Mouse (Mus musculus): ENCODE results near the gene Supt7l. TPM values are rescaled to one million over a fixed set of nuclear protein-coding genes. Genes with fewer than 3 reads are reported as not detected.

Supt7l gene
- total RNA-seq, 1 experiment: 22.4 TPM

DNA sequence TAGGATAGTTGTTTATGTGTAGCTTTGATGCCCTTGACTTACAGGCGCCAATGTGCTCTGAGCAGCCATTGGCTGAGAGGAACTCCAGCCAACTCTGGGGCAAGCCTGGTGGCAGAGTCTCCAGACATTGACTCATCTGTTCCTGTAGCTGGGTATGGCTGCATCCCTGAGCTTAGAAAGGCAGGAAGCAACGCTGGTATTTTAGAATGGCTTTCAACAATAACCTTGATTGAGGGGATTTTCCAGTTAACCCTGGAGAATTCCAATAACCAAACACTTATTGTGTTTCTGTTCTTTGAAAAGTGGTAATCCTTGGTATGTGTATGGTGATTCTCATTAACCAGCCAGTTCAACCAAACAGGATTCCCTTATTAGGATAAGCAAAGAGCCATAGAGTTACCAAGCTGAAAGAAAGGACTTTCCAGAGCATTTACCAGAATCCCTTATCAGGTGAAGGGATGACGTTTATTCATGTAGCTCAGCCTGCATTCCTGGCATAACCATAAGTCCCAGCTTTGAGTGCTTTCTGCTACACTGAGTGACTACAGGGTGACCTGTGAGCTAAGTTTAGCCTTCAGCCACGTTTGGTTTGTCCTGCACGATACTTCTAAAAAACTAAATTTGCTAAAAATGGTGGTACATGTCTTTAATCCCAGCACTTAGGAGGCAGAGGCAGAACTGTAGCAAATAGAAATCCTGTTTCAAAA is 40.5 kb upstream of the Supt7l start:
- TF ChIP-seq CHD2 (IDR thresholded peaks at IDR 0.05; ENCODE audit: low read depth, low read length) (no peak), HCFC1 (IDR thresholded peaks at IDR 0.05; ENCODE audit: borderline replicate concordance, insufficient read depth, low read length) (no peak), MAFK (IDR thresholded peaks at IDR 0.05; ENCODE audit: insufficient read depth, low read depth, low read length) (no peak), ZC3H11A (IDR thresholded peaks at IDR 0.05; ENCODE audit: borderline replicate concordance, low read depth, low read length) (no peak), ZNF384 (IDR thresholded peaks at IDR 0.05; ENCODE audit: low read depth, low read length) (no peak)
- H3K27ac ChIP-seq (ENCODE audit: insufficient read depth, low read depth, low read length, poor library complexity, severe bottlenecking): no peak overlapping the region
- no peaks in the 10 kb centered on the region for H3K9me3 ChIP-seq (ENCODE audit: control insufficient read depth, insufficient read depth, low read depth, low read length)
- DNase-seq (ENCODE audit: low read depth, low spot score): no peak
- H3K4me3 ChIP-seq (ENCODE audit: insufficient read depth in 1 of 2, low read depth in 1 of 2, low read length in 2 of 2, poor library complexity in 1 of 2, severe bottlenecking in 1 of 2): no peak overlapping the region
- in situ Hi-C loops (cut with MboI; ENCODE audit: low sequenced_read_pairs in 2 of 2, unreplicated experiment in 2 of 2): no loop called here
- H3K36me3 ChIP-seq (ENCODE audit: control insufficient read depth, insufficient read depth, low read length, poor library complexity, severe bottlenecking): no peaks in the 10 kb centered on the region
- no peak overlapping the region for H3K9ac ChIP-seq (ENCODE audit: insufficient read depth, low read depth, low read length, poor library complexity, severe bottlenecking)
- H3K4me1 ChIP-seq (ENCODE audit: control insufficient read depth in 2 of 2, insufficient read depth in 2 of 2, low read length in 2 of 2, poor library complexity in 1 of 2): peaks cover 0 to 18% of the 10 kb centered on the region in 2 experiments; a peak in 2 of 4 replicates

DNA sequence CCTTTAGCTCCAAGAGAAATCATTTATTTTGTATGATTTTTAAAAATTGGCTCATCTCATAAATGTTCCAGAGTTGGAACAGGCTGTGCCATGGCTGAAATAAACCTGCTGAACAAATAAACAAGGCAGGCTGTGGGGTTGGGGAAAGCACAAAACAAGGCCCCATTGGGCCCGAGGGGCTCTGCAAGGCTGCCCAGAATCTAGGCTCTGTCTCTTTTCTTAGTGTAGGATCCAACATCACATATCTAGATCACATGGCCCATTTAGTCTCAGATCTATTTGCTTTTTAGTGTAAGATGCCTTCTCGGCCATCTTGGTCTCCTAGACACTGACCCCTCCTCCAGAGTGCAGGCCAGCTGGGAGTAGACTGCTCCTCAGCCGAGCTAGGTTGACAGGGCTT is 38.9 kb upstream of the Supt7l start:
- peaks cover 3% of the 10 kb centered on the region; the same call in 1 of the 2 replicates for H3K36me3 ChIP-seq (ENCODE audit: control insufficient read depth, insufficient read depth, low read length, poor library complexity, severe bottlenecking)
- H3K9me3 ChIP-seq (ENCODE audit: control insufficient read depth, insufficient read depth, low read depth, low read length): no peaks in the 10 kb centered on the region
- no peak for TF ChIP-seq HCFC1 (IDR thresholded peaks at IDR 0.05; ENCODE audit: borderline replicate concordance, insufficient read depth, low read length)
- TF ChIP-seq MAFK (IDR thresholded peaks at IDR 0.05; ENCODE audit: insufficient read depth, low read depth, low read length): no peak
- TF ChIP-seq ZNF384 (IDR thresholded peaks at IDR 0.05; ENCODE audit: low read depth, low read length): no peak
- TF ChIP-seq CHD2 (IDR thresholded peaks at IDR 0.05; ENCODE audit: low read depth, low read length): no peak
- TF ChIP-seq ZC3H11A (IDR thresholded peaks at IDR 0.05; ENCODE audit: borderline replicate concordance, low read depth, low read length): no peak
- no peak overlapping the region for H3K4me3 ChIP-seq (ENCODE audit: insufficient read depth in 1 of 2, low read depth in 1 of 2, low read length in 2 of 2, poor library complexity in 1 of 2, severe bottlenecking in 1 of 2)
- H3K4me1 ChIP-seq (ENCODE audit: control insufficient read depth in 2 of 2, insufficient read depth in 2 of 2, low read length in 2 of 2, poor library complexity in 1 of 2): peaks cover 0 to 16% of the 10 kb centered on the region in 2 experiments; a peak in 2 of 4 replicates
- H3K27ac ChIP-seq (ENCODE audit: insufficient read depth, low read depth, low read length, poor library complexity, severe bottlenecking): no peak overlapping the region
- in situ Hi-C loops (cut with MboI; ENCODE audit: low sequenced_read_pairs in 2 of 2, unreplicated experiment in 2 of 2): no loop called here
- no peak overlapping the region for H3K9ac ChIP-seq (ENCODE audit: insufficient read depth, low read depth, low read length, poor library complexity, severe bottlenecking)
- no peak for DNase-seq (ENCODE audit: low read depth, low spot score)

DNA sequence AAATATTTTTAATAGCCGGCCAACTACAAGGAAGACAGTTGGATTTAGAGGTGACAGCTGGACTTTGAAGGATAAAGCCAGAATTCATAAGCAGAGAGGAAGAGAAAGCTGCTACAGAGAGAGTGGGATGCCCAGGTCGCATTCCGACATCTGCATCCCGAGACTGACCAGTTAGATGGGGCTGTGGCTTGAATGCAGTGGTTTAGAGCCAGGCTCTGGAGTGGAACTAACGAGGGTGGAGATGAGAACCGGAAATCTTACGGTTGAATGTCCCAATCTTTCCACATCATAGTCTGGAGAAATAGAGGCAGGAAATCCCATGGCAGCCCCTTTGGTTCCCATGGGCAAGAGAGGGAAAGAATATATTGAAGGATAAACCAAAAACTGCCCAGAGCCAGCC is 38.4 kb upstream of the Supt7l start:
- Histone ChIP-seq H3K9ac (ENCODE audit: insufficient read depth, low read depth, low read length, poor library complexity, severe bottlenecking) (no peak overlapping the region), H3K4me1 (ENCODE audit: control insufficient read depth in 2 of 2, insufficient read depth in 2 of 2, low read length in 2 of 2, poor library complexity in 1 of 2) (peaks cover 0 to 15% of the 10 kb centered on the region in 2 experiments; a peak in 2 of 4 replicates), H3K4me3 (ENCODE audit: insufficient read depth in 1 of 2, low read depth in 1 of 2, low read length in 2 of 2, poor library complexity in 1 of 2, severe bottlenecking in 1 of 2) (no peak overlapping the region), H3K27ac (ENCODE audit: insufficient read depth, low read depth, low read length, poor library complexity, severe bottlenecking) (no peak overlapping the region), H3K9me3 (ENCODE audit: control insufficient read depth, insufficient read depth, low read depth, low read length) (no peaks in the 10 kb centered on the region), H3K36me3 (ENCODE audit: control insufficient read depth, insufficient read depth, low read length, poor library complexity, severe bottlenecking) (peaks cover 3% of the 10 kb centered on the region; the same call in 1 of the 2 replicates)
- TF ChIP-seq ZNF384 (IDR thresholded peaks at IDR 0.05; ENCODE audit: low read depth, low read length): no peak
- no peak for TF ChIP-seq MAFK (IDR thresholded peaks at IDR 0.05; ENCODE audit: insufficient read depth, low read depth, low read length)
- no peak for TF ChIP-seq HCFC1 (IDR thresholded peaks at IDR 0.05; ENCODE audit: borderline replicate concordance, insufficient read depth, low read length)
- TF ChIP-seq CHD2 (IDR thresholded peaks at IDR 0.05; ENCODE audit: low read depth, low read length): no peak
- TF ChIP-seq ZC3H11A (IDR thresholded peaks at IDR 0.05; ENCODE audit: borderline replicate concordance, low read depth, low read length): no peak
- DNase-seq (ENCODE audit: low read depth, low spot score): no peak
- in situ Hi-C loops (cut with MboI; ENCODE audit: low sequenced_read_pairs in 2 of 2, unreplicated experiment in 2 of 2): no loop called here

DNA sequence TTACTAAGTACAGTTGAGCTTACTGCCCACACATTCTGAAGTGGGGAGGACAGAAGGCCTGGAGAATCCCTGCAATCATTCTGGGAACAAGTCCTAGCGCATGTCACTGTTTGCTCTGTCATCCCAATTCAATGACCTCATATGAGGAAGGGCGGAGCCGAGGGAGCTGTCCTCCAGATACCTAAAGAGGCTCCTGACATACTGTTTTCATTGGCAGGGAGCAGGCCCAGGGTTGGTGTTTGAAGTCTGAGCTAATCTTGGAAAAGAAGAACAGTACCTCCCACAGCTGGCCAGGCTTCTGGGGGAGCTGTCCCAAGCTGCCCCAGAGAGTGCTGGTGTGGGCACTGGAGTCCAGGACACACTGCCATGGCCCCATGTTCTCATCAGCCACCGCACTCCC is 37.4 kb upstream of the Supt7l start:
- TF ChIP-seq ZC3H11A (IDR thresholded peaks at IDR 0.05; ENCODE audit: borderline replicate concordance, low read depth, low read length): no peak
- TF ChIP-seq HCFC1 (IDR thresholded peaks at IDR 0.05; ENCODE audit: borderline replicate concordance, insufficient read depth, low read length): no peak
- TF ChIP-seq CHD2 (IDR thresholded peaks at IDR 0.05; ENCODE audit: low read depth, low read length): no peak
- no peak for TF ChIP-seq ZNF384 (IDR thresholded peaks at IDR 0.05; ENCODE audit: low read depth, low read length)
- no peak for TF ChIP-seq MAFK (IDR thresholded peaks at IDR 0.05; ENCODE audit: insufficient read depth, low read depth, low read length)
- Histone ChIP-seq H3K27ac (ENCODE audit: insufficient read depth, low read depth, low read length, poor library complexity, severe bottlenecking) (no peak overlapping the region), H3K4me1 (ENCODE audit: control insufficient read depth in 2 of 2, insufficient read depth in 2 of 2, low read length in 2 of 2, poor library complexity in 1 of 2) (peaks cover 0 to 20% of the 10 kb centered on the region in 2 experiments; a peak in 2 of 4 replicates), H3K36me3 (ENCODE audit: control insufficient read depth, insufficient read depth, low read length, poor library complexity, severe bottlenecking) (peaks cover 3% of the 10 kb centered on the region; the same call in 1 of the 2 replicates), H3K9ac (ENCODE audit: insufficient read depth, low read depth, low read length, poor library complexity, severe bottlenecking) (no peak overlapping the region), H3K9me3 (ENCODE audit: control insufficient read depth, insufficient read depth, low read depth, low read length) (no peaks in the 10 kb centered on the region), H3K4me3 (ENCODE audit: insufficient read depth in 1 of 2, low read depth in 1 of 2, low read length in 2 of 2, poor library complexity in 1 of 2, severe bottlenecking in 1 of 2) (no peak overlapping the region)
- in situ Hi-C loops (cut with MboI; ENCODE audit: low sequenced_read_pairs in 2 of 2, unreplicated experiment in 2 of 2): no loop called here
- no peak for DNase-seq (ENCODE audit: low read depth, low spot score)
